Mouse (Mus musculus) testis, adult 2 months (tissue): ENCODE measurements around the gene Gm20388.

Source experiments
- CTCF ChIP-seq: fragments of 200-500 bp; IDR thresholded peaks from 2 replicates; pipeline ENCODE4 v1.5.1; 2012; ENCODE audit warnings: low read depth, mild to moderate bottlenecking, inconsistent platforms, low read length, moderate library complexity; ENCODE audit not compliant: control insufficient read depth, insufficient read depth, insufficient replicate concordance
- POLR2A ChIP-seq: fragments of 200-500 bp; IDR thresholded peaks from 2 replicates; pipeline ENCODE4 v1.6.1; 2012; ENCODE audit warnings: low read depth, mild to moderate bottlenecking, inconsistent platforms, low read length, moderate library complexity; ENCODE audit not compliant: control insufficient read depth

DNA sequence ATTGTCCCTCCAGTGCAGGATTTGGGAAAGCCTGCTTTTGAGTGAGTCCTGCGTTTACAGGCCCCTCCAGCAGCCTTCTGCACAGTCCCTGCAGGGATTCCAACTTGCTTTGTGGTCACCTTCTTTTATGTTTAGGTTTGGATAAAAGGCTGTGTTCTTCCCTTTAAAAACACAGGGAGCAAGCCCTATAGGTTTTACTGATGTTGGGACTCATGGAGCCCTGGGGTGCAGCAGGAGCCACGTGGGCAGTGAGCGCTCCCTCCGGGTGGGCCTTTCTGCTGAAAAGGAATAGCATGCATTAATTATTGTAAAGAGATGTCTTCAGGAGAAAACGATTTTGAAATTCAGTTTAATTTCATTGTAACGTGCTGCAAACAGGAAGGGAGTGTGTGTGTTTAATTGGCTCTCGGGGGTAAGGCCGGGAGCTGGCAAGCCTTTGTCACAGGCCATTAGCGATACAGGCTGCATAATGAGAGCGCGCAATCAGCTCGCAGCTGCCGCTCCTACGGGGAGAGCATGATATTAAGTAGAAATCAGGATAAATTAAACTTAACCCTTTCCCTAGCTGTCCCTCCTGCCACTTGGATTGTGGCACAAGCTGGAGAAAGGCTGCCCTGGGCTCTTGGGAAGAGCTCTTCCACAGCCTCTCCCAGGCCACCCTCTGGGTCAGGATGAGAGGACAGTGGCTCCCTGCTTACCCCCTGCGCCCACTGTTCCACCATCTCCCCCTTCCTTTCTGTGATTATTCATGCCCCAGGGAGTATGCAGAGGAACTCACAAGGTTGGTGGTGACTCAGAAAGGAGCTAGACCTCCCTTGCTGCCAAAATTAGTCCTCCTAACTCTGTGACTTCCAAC lies 2893.5 kb downstream of the Gm20388 start:
- TF ChIP-seq CTCF, result no peak
- TF ChIP-seq POLR2A, result no peak
